Comparison of ENCODE assay signal across 19 mouse cellular contexts in genomic region chr9:54071474-54072095, GRCm38 (mm10). TPM values are rescaled to one million over a fixed set of nuclear protein-coding genes. Genes with fewer than 3 reads are reported as not detected.
"Had no signal": no experiment of that assay in that cellular context is flagged by ENCODE, and none has a peak within 500 bp of the region (broad histone marks: within the 10 kb centered on the region; RNA-seq: fewer than 3 reads in every experiment).

No protein-coding gene starts in this region.

- DNase-seq: lung, embryonic 14.5 days; lung, postnatal 14 days; lung, postnatal 4 days; midbrain, embryonic 14.5 days; right cerebral cortex, postnatal 14 days; spleen, adult 18-20 months; thymus, adult 2 months; thymus, postnatal 14 days; thymus, postnatal 36 days had no signal

- H3K9ac ChIP-seq: liver, embryonic 14.5 days; lung, embryonic 14.5 days; midbrain, embryonic 12.5 days; neural tube, embryonic 13.5 days; neural tube, embryonic 15.5 days had no signal

- ATAC-seq: midbrain, embryonic 16.5 days had no signal

- H3K9me3 ChIP-seq: midbrain, embryonic 10.5 days; midbrain, embryonic 12.5 days; neural tube, embryonic 13.5 days; neural tube, embryonic 15.5 days had no signal

- H3K27ac ChIP-seq: liver, embryonic 14.5 days; midbrain, embryonic 10.5 days; midbrain, embryonic 12.5 days; neural tube, embryonic 13.5 days; neural tube, embryonic 15.5 days had no signal

- H3K4me3 ChIP-seq: midbrain, embryonic 10.5 days; midbrain, embryonic 12.5 days; myocyte; neural tube, embryonic 13.5 days; neural tube, embryonic 15.5 days had no signal

- H3K36me3 ChIP-seq: midbrain, embryonic 10.5 days; midbrain, embryonic 12.5 days; neural tube, embryonic 13.5 days; neural tube, embryonic 15.5 days had no signal

- H3K4me2 ChIP-seq: lung, embryonic 14.5 days; midbrain, embryonic 12.5 days; neural tube, embryonic 13.5 days; neural tube, embryonic 15.5 days had no signal

RNA-seq across cellular contexts. Expression of gene Tnfaip8l3, which starts 3.4 kb away (rescaled TPM):
- total RNA-seq: megakaryocyte-erythroid progenitor cell, adult 5-6 weeks had no signal
- polyA plus RNA-seq: myocyte; stomach, embryonic 14.5 days; testis, adult 2 months had no signal
